ENCODE assay signal across 13 mouse cellular contexts in genomic region chr16:25417875-25418630, GRCm38 (mm10).
A peak's percentile ranks its signal among the peaks of the same experiment; 100 is the strongest.
DNase-seq lines count a peak whose midpoint lies in the region; ATAC-seq and TF ChIP-seq lines count a peak whose summit lies in the region.
"Had no signal": no experiment of that assay in that cellular context is flagged by ENCODE, and none has a peak within 500 bp of the region (broad histone marks: within the 10 kb centered on the region; RNA-seq: fewer than 3 reads in every experiment).

No protein-coding gene starts in this region.

- DNase-seq in heart, postnatal 10 days: no peak
- DNase-seq in ZHBTc4 (ENCODE audit: low read depth, low spot score): peak; percentile 18
- DNase-seq in lung, postnatal 0 days (ENCODE audit: low spot score): peak; percentile 79
- DNase-seq in layer of hippocampus, postnatal 25 days (ENCODE audit: extremely low spot score in 1 of 2, low spot score in 1 of 2): no peak
- DNase-seq in left cerebral cortex, postnatal 25 days (ENCODE audit: low spot score in 2 of 2): no peak
- no peak for DNase-seq in layer of hippocampus, adult 18-20 months (ENCODE audit: low spot score in 2 of 2)
- DNase-seq: cerebellum, adult 9-11 months had no signal

- ATAC-seq in heart, embryonic 12.5 days (ENCODE audit: insufficient number of reproducible peaks, low FRiP score): no peak
- ATAC-seq in intestine, embryonic 16.5 days: peak; percentile 36; the same call in 1 of the 2 replicates
- ATAC-seq in lung, postnatal 0 days: peak; percentile 95
- ATAC-seq: forebrain, embryonic 15.5 days; inflammation-experienced regulatory T-cells, adult 6 months; Patski had no signal

- intact Hi-C loops in heart, postnatal 10 days (cut with DNase I): no loop called here
- intact Hi-C loops in left cerebral cortex, postnatal 25 days (cut with DNase I): no loop called here

- peak overlapping the region; percentile 33; the same call in 1 of the 2 replicates for H3K4me2 ChIP-seq in heart, embryonic 12.5 days
- no peak overlapping the region for H3K4me2 ChIP-seq in intestine, embryonic 16.5 days (ENCODE audit: low read depth, low read length)
- H3K4me2 ChIP-seq in lung, postnatal 0 days (replicated peaks; ENCODE audit: low read depth, low read length): peak overlapping the region; percentile 27; the same call in 1 of the 2 replicates
- H3K4me2 ChIP-seq: forebrain, embryonic 15.5 days had no signal

- H3K4me3 ChIP-seq in heart, embryonic 12.5 days: no peak overlapping the region
- H3K4me3 ChIP-seq in intestine, embryonic 16.5 days (ENCODE audit: low read length): no peak overlapping the region
- no peak overlapping the region for H3K4me3 ChIP-seq in lung, postnatal 0 days (ENCODE audit: low read depth, low read length)
- H3K4me3 ChIP-seq: forebrain, embryonic 15.5 days; myocyte had no signal

- H3K9ac ChIP-seq in heart, embryonic 12.5 days: no peak overlapping the region
- no peak overlapping the region for H3K9ac ChIP-seq in intestine, embryonic 16.5 days (ENCODE audit: low read depth, low read length)
- H3K9ac ChIP-seq in lung, postnatal 0 days (replicated peaks; ENCODE audit: low read depth): no peak overlapping the region
- H3K9ac ChIP-seq: forebrain, embryonic 15.5 days had no signal

- peak; percentile 97 for TF ChIP-seq EP300 in lung, postnatal 0 days (IDR thresholded peaks at IDR 0.05)

- peaks cover 8% of the 10 kb centered on the region for H3K4me1 ChIP-seq in heart, embryonic 12.5 days (replicated peaks)
- H3K4me1 ChIP-seq in intestine, embryonic 16.5 days (ENCODE audit: control insufficient read depth, insufficient read depth, low read length): 0 out of 2 replicates have a peak, but pooled peaks cover 6% of the 10 kb centered on the region
- H3K4me1 ChIP-seq in lung, postnatal 0 days (ENCODE audit: insufficient read depth, low read depth, low read length): no peaks in the 10 kb centered on the region
- H3K4me1 ChIP-seq: forebrain, embryonic 15.5 days had no signal

- WGBS in heart, embryonic 12.5 days: 40% methylated on average over 11 of the region's 11 CpGs
- 25% methylated on average over 11 of the region's 11 CpGs for WGBS in intestine, embryonic 16.5 days
- WGBS in lung, postnatal 0 days: 16% methylated on average over 11 of the region's 11 CpGs

- TF ChIP-seq CTCF in lung, postnatal 0 days (IDR thresholded peaks at IDR 0.05): no peak

- H3K36me3 ChIP-seq in heart, embryonic 12.5 days: no peaks in the 10 kb centered on the region
- H3K36me3 ChIP-seq in intestine, embryonic 16.5 days (ENCODE audit: control insufficient read depth, insufficient read depth, low read length): no peaks in the 10 kb centered on the region
- no peaks in the 10 kb centered on the region for H3K36me3 ChIP-seq in lung, postnatal 0 days (ENCODE audit: insufficient read depth, low read length)
- H3K36me3 ChIP-seq: forebrain, embryonic 15.5 days had no signal

- no peaks in the 10 kb centered on the region for H3K27me3 ChIP-seq in heart, embryonic 12.5 days (replicated peaks)
- H3K27me3 ChIP-seq in intestine, embryonic 16.5 days (replicated peaks; ENCODE audit: control insufficient read depth, insufficient read depth, low read length): no peaks in the 10 kb centered on the region
- no peaks in the 10 kb centered on the region for H3K27me3 ChIP-seq in lung, postnatal 0 days (replicated peaks; ENCODE audit: insufficient read depth, low read length)
- H3K27me3 ChIP-seq: forebrain, embryonic 15.5 days; Patski had no signal

- no peak overlapping the region for H3K27ac ChIP-seq in heart, embryonic 12.5 days (ENCODE audit: poor library complexity, severe bottlenecking)
- H3K27ac ChIP-seq in intestine, embryonic 16.5 days (ENCODE audit: low read length): no peak overlapping the region
- H3K27ac ChIP-seq in lung, postnatal 0 days (ENCODE audit: low read length): peak overlapping the region; percentile 71
- H3K27ac ChIP-seq: forebrain, embryonic 15.5 days had no signal

- H3K9me3 ChIP-seq in heart, embryonic 12.5 days (replicated peaks): no peaks in the 10 kb centered on the region
- H3K9me3 ChIP-seq in intestine, embryonic 16.5 days (ENCODE audit: control insufficient read depth, low read length): no peaks in the 10 kb centered on the region
- no peaks in the 10 kb centered on the region for H3K9me3 ChIP-seq in lung, postnatal 0 days (ENCODE audit: low read length)
- H3K9me3 ChIP-seq: forebrain, embryonic 15.5 days had no signal

Comparison
In these comparisons a context has a peak if more than half of its experiments do, and no peak if none do; other contexts are left out.
1. DNase-seq: peak in ZHBTc4 (single experiment) and lung, postnatal 0 days (single experiment); none in heart, postnatal 10 days (0 of 2), layer of hippocampus, postnatal 25 days (0 of 2), left cerebral cortex, postnatal 25 days (0 of 2) and layer of hippocampus, adult 18-20 months (0 of 2).